19 mouse cellular contexts compared by ENCODE assay signal in genomic region chr3:81995371-81995770, GRCm38 (mm10). TPM values are rescaled to one million over a fixed set of nuclear protein-coding genes. Genes with fewer than 3 reads are reported as not detected.
A peak's percentile ranks its signal among the peaks of the same experiment; 100 is the strongest.
DNase-seq lines count a peak whose midpoint lies in the region; ATAC-seq and TF ChIP-seq lines count a peak whose summit lies in the region.
"Had no signal": no experiment of that assay in that cellular context is flagged by ENCODE, and none has a peak within 500 bp of the region (broad histone marks: within the 10 kb centered on the region; RNA-seq: fewer than 3 reads in every experiment).

No protein-coding gene starts in this region.

- H3K36me3 ChIP-seq in forebrain, embryonic 15.5 days = no peaks in the 10 kb centered on the region
- H3K36me3 ChIP-seq in forebrain, embryonic 12.5 days (replicated peaks) = no peaks in the 10 kb centered on the region
- no peaks in the 10 kb centered on the region for H3K36me3 ChIP-seq in liver, postnatal 0 days (replicated peaks; ENCODE audit: insufficient read depth, low read length)
- H3K36me3 ChIP-seq in midbrain, embryonic 14.5 days (ENCODE audit: control insufficient read depth, insufficient read depth, low read length) = no peaks in the 10 kb centered on the region
- H3K36me3 ChIP-seq: embryonic facial prominence, embryonic 10.5 days; embryonic facial prominence, embryonic 12.5 days; G1E had no signal

- no peak overlapping the region for H3K27ac ChIP-seq in forebrain, embryonic 15.5 days (replicated peaks)
- H3K27ac ChIP-seq in forebrain, embryonic 12.5 days = no peak overlapping the region
- H3K27ac ChIP-seq in liver, postnatal 0 days (ENCODE audit: low read depth) = peak overlapping the region; percentile 48; the same call in 1 of the 2 replicates
- H3K27ac ChIP-seq in midbrain, embryonic 14.5 days (replicated peaks; ENCODE audit: low read depth, low read length) = no peak overlapping the region
- H3K27ac ChIP-seq: embryonic facial prominence, embryonic 10.5 days; embryonic facial prominence, embryonic 12.5 days had no signal

- 38% methylated on average over 4 of the region's 4 CpGs for WGBS in forebrain, embryonic 15.5 days
- WGBS in forebrain, embryonic 12.5 days = 41% methylated on average over 4 of the region's 4 CpGs
- WGBS in liver, postnatal 0 days (ENCODE audit: insufficient replicate concordance) = 22% methylated on average over 4 of the region's 4 CpGs
- WGBS in midbrain, embryonic 14.5 days = 41% methylated on average over 4 of the region's 4 CpGs

- H3K9me3 ChIP-seq in forebrain, embryonic 15.5 days = no peaks in the 10 kb centered on the region
- H3K9me3 ChIP-seq in forebrain, embryonic 12.5 days = no peaks in the 10 kb centered on the region
- no peaks in the 10 kb centered on the region for H3K9me3 ChIP-seq in liver, postnatal 0 days (ENCODE audit: low read length)
- H3K9me3 ChIP-seq in midbrain, embryonic 14.5 days (ENCODE audit: control insufficient read depth, low read length) = no peaks in the 10 kb centered on the region
- H3K9me3 ChIP-seq: embryonic facial prominence, embryonic 10.5 days; embryonic facial prominence, embryonic 12.5 days; G1E had no signal

- no peak for DNase-seq in liver, postnatal 0 days
- no peak for DNase-seq in liver
- peak; percentile 3 for DNase-seq in induced T-regulatory cell, adult 2 months (ENCODE audit: low read depth)
- DNase-seq in midbrain, embryonic 14.5 days = no peak
- DNase-seq: adrenal gland, adult 8-10 months; cerebellum, adult 11-12 months had no signal

- ATAC-seq in forebrain, embryonic 15.5 days (replicated peaks) = peak; percentile 29; the same call in 1 of the 2 replicates
- ATAC-seq in forebrain, embryonic 12.5 days (ENCODE audit: low FRiP score) = no peak
- ATAC-seq in liver, postnatal 0 days = no peak
- no peak for ATAC-seq in midbrain, embryonic 14.5 days (ENCODE audit: low FRiP score, low TSS enrichment)

- H3K27me3 ChIP-seq in forebrain, embryonic 15.5 days = no peaks in the 10 kb centered on the region
- H3K27me3 ChIP-seq in forebrain, embryonic 12.5 days = no peaks in the 10 kb centered on the region
- H3K27me3 ChIP-seq in liver, postnatal 0 days (ENCODE audit: insufficient read depth, low read length) = no peaks in the 10 kb centered on the region
- H3K27me3 ChIP-seq in midbrain, embryonic 14.5 days (ENCODE audit: control insufficient read depth, insufficient read depth, low read length) = no peaks in the 10 kb centered on the region
- H3K27me3 ChIP-seq: CH12.LX; embryonic facial prominence, embryonic 12.5 days had no signal

- no peak overlapping the region for H3K4me3 ChIP-seq in forebrain, embryonic 15.5 days
- no peak overlapping the region for H3K4me3 ChIP-seq in forebrain, embryonic 12.5 days (replicated peaks)
- H3K4me3 ChIP-seq in liver, postnatal 0 days (ENCODE audit: low read depth, low read length) = no peak overlapping the region
- no peak overlapping the region for H3K4me3 ChIP-seq in midbrain, embryonic 14.5 days (replicated peaks; ENCODE audit: low read depth, low read length)
- H3K4me3 ChIP-seq: embryonic facial prominence, embryonic 10.5 days; embryonic facial prominence, embryonic 12.5 days had no signal

- no peak for TF ChIP-seq CTCF in liver, postnatal 0 days (IDR thresholded peaks at IDR 0.05; ENCODE audit: low read depth)

- no peak overlapping the region for H3K4me2 ChIP-seq in forebrain, embryonic 15.5 days (replicated peaks)
- no peak overlapping the region for H3K4me2 ChIP-seq in forebrain, embryonic 12.5 days
- H3K4me2 ChIP-seq in liver, postnatal 0 days (ENCODE audit: low read depth, low read length) = no peak overlapping the region
- no peak overlapping the region for H3K4me2 ChIP-seq in midbrain, embryonic 14.5 days (ENCODE audit: low read length)
- H3K4me2 ChIP-seq: embryonic facial prominence, embryonic 12.5 days had no signal

- TF ChIP-seq EP300 in liver, postnatal 0 days (IDR thresholded peaks at IDR 0.05; ENCODE audit: low read depth) = no peak

- H3K4me1 ChIP-seq in forebrain, embryonic 15.5 days = 0 out of 2 replicates have a peak, but pooled peaks cover 2% of the 10 kb centered on the region
- H3K4me1 ChIP-seq in forebrain, embryonic 12.5 days = no peaks in the 10 kb centered on the region
- no peaks in the 10 kb centered on the region for H3K4me1 ChIP-seq in liver, postnatal 0 days (ENCODE audit: insufficient read depth)
- no peaks in the 10 kb centered on the region for H3K4me1 ChIP-seq in midbrain, embryonic 14.5 days (ENCODE audit: control insufficient read depth, insufficient read depth, low read length)
- H3K4me1 ChIP-seq: embryonic facial prominence, embryonic 10.5 days; embryonic facial prominence, embryonic 12.5 days had no signal

- H3K9ac ChIP-seq in forebrain, embryonic 15.5 days (replicated peaks) = no peak overlapping the region
- H3K9ac ChIP-seq in forebrain, embryonic 12.5 days = no peak overlapping the region
- no peak overlapping the region for H3K9ac ChIP-seq in liver, postnatal 0 days (replicated peaks)
- no peak overlapping the region for H3K9ac ChIP-seq in midbrain, embryonic 14.5 days (replicated peaks; ENCODE audit: low read length)
- H3K9ac ChIP-seq: embryonic facial prominence, embryonic 12.5 days; forebrain, postnatal 0 days had no signal

RNA-seq across cellular contexts. Expression of gene Asic5, which starts 13.3 kb away (rescaled TPM):
- polyA plus RNA-seq in forebrain, embryonic 15.5 days (2015; fragmentation: Nextera tagmentation; extraction: Ambion mirVana) = not detected in 2 replicates
- polyA plus RNA-seq in forebrain, embryonic 12.5 days (2016; fragmentation: Nextera tagmentation; extraction: Ambion mirVana) = not detected in 2 replicates
- polyA plus RNA-seq in liver, postnatal 0 days (2015; fragmentation: Nextera tagmentation; extraction: Ambion mirVana) = 0.64 and 1.1 TPM in 2 replicates
- not detected in 2 replicates for polyA plus RNA-seq in midbrain, embryonic 14.5 days (2014; fragmentation: Nextera tagmentation; extraction: Ambion mirVana)
- polyA plus RNA-seq: CD4-positive, CD25-positive, alpha-beta regulatory T cell, adult 4 months; cerebellum, adult 2 months; cortical plate, adult 2 months; embryonic facial prominence, embryonic 10.5 days; embryonic facial prominence, embryonic 12.5 days; embryonic facial prominence, embryonic 14.5 days; forebrain, embryonic 11.5 days; forebrain, embryonic 14.5 days; forebrain, postnatal 0 days; G1E had no signal

RNA-seq across cellular contexts. Expression of gene Tdo2, which starts 19.4 kb away (rescaled TPM):
- polyA plus RNA-seq in forebrain, embryonic 15.5 days (2015; fragmentation: Nextera tagmentation; extraction: Ambion mirVana) = 1.2 and 2.0 TPM in 2 replicates
- 0.10 TPM in 1 of 2 replicates, not detected in the other for polyA plus RNA-seq in forebrain, embryonic 12.5 days (2016; fragmentation: Nextera tagmentation; extraction: Ambion mirVana)
- 8.6 and 9.3 TPM in 2 replicates for polyA plus RNA-seq in liver, postnatal 0 days (2015; fragmentation: Nextera tagmentation; extraction: Ambion mirVana)
- polyA plus RNA-seq in midbrain, embryonic 14.5 days (2014; fragmentation: Nextera tagmentation; extraction: Ambion mirVana) = 0.25 TPM in 1 of 2 replicates, not detected in the other
- polyA plus RNA-seq: embryonic facial prominence, embryonic 14.5 days; forebrain, embryonic 11.5 days; G1E had no signal
